Mouse (Mus musculus): ENCODE results near the gene Celf3.

DNA sequence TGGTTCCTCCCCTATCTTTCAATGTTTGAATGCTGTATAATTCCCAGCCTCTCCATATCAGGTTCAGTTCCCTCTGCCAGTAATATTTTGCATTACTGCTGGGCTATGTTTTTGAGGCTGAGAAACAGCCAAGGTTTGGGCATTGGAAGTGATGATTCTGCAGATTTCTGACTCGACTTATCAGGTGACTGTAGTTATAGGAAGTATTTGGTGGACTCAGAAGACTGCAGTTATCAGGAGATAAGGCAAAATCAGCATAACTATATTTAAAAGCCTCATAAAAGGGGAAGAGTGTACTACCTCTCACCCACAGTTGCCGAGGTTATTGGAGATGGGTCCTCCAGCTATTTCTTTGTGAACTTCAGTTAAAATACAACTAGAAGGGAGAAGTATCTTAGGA is 47.1 kb upstream of the Celf3 start:
- TF ChIP-seq CTCF (IDR thresholded peaks at IDR 0.05; ENCODE audit: control insufficient read depth, insufficient read depth, insufficient read length): no peak
- no peak for TF ChIP-seq MAX (IDR thresholded peaks at IDR 0.05)
- no peak for TF ChIP-seq CEBPB (IDR thresholded peaks at IDR 0.05; ENCODE audit: low read depth)
- no peak for TF ChIP-seq USF1 (IDR thresholded peaks at IDR 0.05; ENCODE audit: low read depth)
- no peak for TF ChIP-seq FOSL1 (IDR thresholded peaks at IDR 0.05; ENCODE audit: insufficient read depth, low read length, poor library complexity, severe bottlenecking)

All from C2C12 (cell line).